Mouse (Mus musculus) cortical plate, adult 2 months (tissue): ENCODE measurements around the gene Usp3.

ENCODE experiments used
- CTCF ChIP-seq: fragments of 200-500 bp; IDR thresholded peaks from 2 replicates; pipeline ENCODE4 v1.5.1; 2011; ENCODE audit warnings: mild to moderate bottlenecking, control low read depth, low read length; ENCODE audit not compliant: insufficient read depth; ENCODE audit errors: extremely low read depth
- POLR2A ChIP-seq: fragments of 200-500 bp; IDR thresholded peaks from 2 replicates; pipeline ENCODE4 v1.6.1; 2011; ENCODE audit warnings: mild to moderate bottlenecking, low read length, control low read depth; ENCODE audit not compliant: insufficient read depth; ENCODE audit errors: extremely low read depth

DNA sequence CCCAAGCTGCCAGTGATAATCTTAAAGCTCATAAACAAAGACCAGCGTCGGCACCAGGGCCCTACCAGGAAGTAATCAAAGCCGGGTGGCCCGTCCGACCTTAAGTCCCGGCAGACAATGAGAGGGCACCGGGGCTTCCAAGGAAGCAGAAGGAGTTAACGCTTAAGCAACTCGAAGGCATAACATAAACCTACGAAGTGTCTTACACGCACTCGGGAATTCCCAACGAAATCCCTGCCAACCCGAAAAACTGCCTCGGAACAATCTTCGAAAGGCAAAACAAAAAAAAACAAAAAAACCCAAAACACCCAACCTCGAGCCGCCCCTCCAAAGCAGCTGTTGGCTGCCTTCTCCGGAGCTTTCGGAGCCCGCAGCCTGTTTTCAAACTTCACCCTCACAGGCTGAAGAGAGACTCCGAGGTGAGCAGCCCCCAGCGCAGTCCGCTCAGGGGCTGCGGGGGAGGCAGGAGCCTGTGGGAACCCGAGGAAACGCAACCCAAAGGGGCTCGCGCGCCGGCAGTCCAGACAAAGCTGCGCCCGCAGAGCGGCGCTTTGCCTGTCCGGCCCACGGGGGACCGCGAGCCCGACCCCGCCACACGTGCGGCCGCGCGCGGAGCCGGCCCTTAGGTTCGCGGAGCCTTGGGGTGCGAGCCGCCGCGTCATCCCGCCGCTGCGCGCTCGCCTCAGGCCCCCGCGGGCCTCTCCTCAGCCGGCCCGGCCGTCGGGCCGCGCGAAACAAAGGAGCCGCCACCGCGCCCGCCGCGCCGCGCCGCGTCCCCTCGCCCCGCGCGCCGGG is 894 bp downstream of the Usp3 start:
- no peak for TF ChIP-seq CTCF
- TF ChIP-seq POLR2A = no peak
